Mouse (Mus musculus) CH12.LX (cell line): ENCODE data around the gene Rap1gds1. TPM values are rescaled to one million over a fixed set of nuclear protein-coding genes. Genes with fewer than 3 reads are reported as not detected.

Experiments used
- DNase-seq: peaks from one replicate; pipeline ENCODE4 v3.0.0-alpha.2; 2013; ENCODE audit errors: extremely low read depth
- H3K27ac ChIP-seq: 2 replicates; pipeline ENCODE4 v1.5.1; 2012; ENCODE audit warnings: low read depth, mild to moderate bottlenecking, control low read depth, moderate library complexity; ENCODE audit not compliant: insufficient read depth
- H3K27me3 ChIP-seq: replicated peaks from 2 replicates; pipeline ENCODE3; 2012; ENCODE audit warnings: inconsistent platforms
- H3K36me3 ChIP-seq, 2 experiments: replicated peaks in 1 of 2; 2 replicates each; pipeline versions ENCODE3 to v1.6.1; 2012; ENCODE audit warnings: inconsistent platforms in 1 of 2, low read length in 1 of 2, mild to moderate bottlenecking in 1 of 2, mixed read lengths in 1 of 2, moderate library complexity in 1 of 2; ENCODE audit not compliant: control insufficient read depth in 1 of 2, insufficient read depth in 1 of 2
- H3K4me1 ChIP-seq, 2 experiments: 2 replicates each; pipeline ENCODE4 v1.6.1; 2012; ENCODE audit warnings: inconsistent platforms in 1 of 2, moderate library complexity in 1 of 2; ENCODE audit not compliant: insufficient read depth in 2 of 2, control insufficient read depth in 1 of 2
- H3K4me2 ChIP-seq: 2 replicates; pipeline ENCODE4 v1.6.1; 2012; ENCODE audit warnings: low read depth, mild to moderate bottlenecking, control low read depth; ENCODE audit not compliant: poor library complexity, insufficient read depth, severe bottlenecking
- H3K4me3 ChIP-seq, 3 experiments: fragments of 150-350 bp in 1 of 3; sonication (generic) in 1 of 3; replicated peaks in 1 of 3; 2 replicates each; pipeline versions ENCODE3 to v1.5.1; 2011 to 2012; ENCODE audit warnings: low read depth in 2 of 3, low read length in 2 of 3, mild to moderate bottlenecking in 2 of 3, moderate library complexity in 2 of 3, control low read depth in 1 of 3, improper control_type of control experiment in 1 of 3, inconsistent platforms in 1 of 3, mixed read lengths in 1 of 3; ENCODE audit not compliant: poor library complexity in 1 of 3
- H3K79me2 ChIP-seq: replicated peaks from 2 replicates; pipeline ENCODE4 v1.6.1; 2012; ENCODE audit warnings: mild to moderate bottlenecking, moderate library complexity; ENCODE audit not compliant: control insufficient read depth, poor library complexity, insufficient read depth, severe bottlenecking; ENCODE audit errors: extremely low read depth
- H3K9ac ChIP-seq: 2 replicates; pipeline ENCODE4 v1.6.1; 2012; ENCODE audit warnings: low read depth, mild to moderate bottlenecking, control low read depth, moderate library complexity; ENCODE audit not compliant: insufficient read depth
- H3K9me3 ChIP-seq: replicated peaks from 2 replicates; pipeline ENCODE3; 2012; ENCODE audit warnings: low read length, inconsistent platforms, mixed read lengths
- CHD2 ChIP-seq: IDR thresholded peaks from 2 replicates; pipeline ENCODE4 v1.6.1; 2011; ENCODE audit warnings: low read length, improper control_type of control experiment
- ELF1 ChIP-seq: IDR thresholded peaks from 2 replicates; pipeline ENCODE4 v1.6.1; 2014; ENCODE audit warnings: low read depth, mild to moderate bottlenecking, inconsistent platforms, low read length, improper control_type of control experiment
- ETS1 ChIP-seq: conservative IDR thresholded peaks from 2 replicates; pipeline ENCODE4 v1.6.1; 2012; ENCODE audit warnings: low read depth, mild to moderate bottlenecking, inconsistent platforms, low read length, improper control_type of control experiment, moderate library complexity
- GABPA ChIP-seq: IDR thresholded peaks from 2 replicates; pipeline ENCODE4 v1.6.1; 2012; ENCODE audit warnings: low read depth, low read length, improper control_type of control experiment, inconsistent platforms; ENCODE audit not compliant: insufficient replicate concordance
- HCFC1 ChIP-seq: IDR thresholded peaks from 2 replicates; pipeline ENCODE4 v1.6.1; 2012; ENCODE audit warnings: low read depth, mild to moderate bottlenecking, inconsistent platforms, low read length, improper control_type of control experiment
- IRF4 ChIP-seq: IDR thresholded peaks from 2 replicates; pipeline ENCODE4 v1.6.1; 2014; ENCODE audit warnings: low read depth, mild to moderate bottlenecking, inconsistent platforms, low read length, improper control_type of control experiment
- JUN ChIP-seq: IDR thresholded peaks from 2 replicates; pipeline ENCODE4 v1.6.1; 2011; ENCODE audit warnings: low read depth, mild to moderate bottlenecking, low read length, improper control_type of control experiment, moderate library complexity; ENCODE audit not compliant: insufficient read depth
- JUND ChIP-seq: conservative IDR thresholded peaks from 2 replicates; pipeline ENCODE4 v1.6.1; 2011; ENCODE audit warnings: low read depth, low read length, improper control_type of control experiment
- KAT2A ChIP-seq: IDR thresholded peaks from 2 replicates; pipeline ENCODE4 v1.6.1; 2012; ENCODE audit warnings: low read length, improper control_type of control experiment, inconsistent platforms; ENCODE audit not compliant: insufficient replicate concordance
- MAX ChIP-seq: IDR thresholded peaks from 2 replicates; pipeline ENCODE4 v1.6.1; 2011; ENCODE audit warnings: low read length, improper control_type of control experiment
- MAZ ChIP-seq: IDR thresholded peaks from 2 replicates; pipeline ENCODE4 v1.6.1; 2012; ENCODE audit warnings: low read depth, mild to moderate bottlenecking, inconsistent platforms, low read length, improper control_type of control experiment, moderate library complexity
- MYC ChIP-seq: IDR thresholded peaks from 2 replicates; pipeline ENCODE4 v1.6.1; 2011; ENCODE audit warnings: low read depth, mild to moderate bottlenecking, improper control_type of control experiment, low read length
- NELFE ChIP-seq: IDR thresholded peaks from 2 replicates; pipeline ENCODE4 v1.6.1; 2011; ENCODE audit warnings: low read depth, low read length, improper control_type of control experiment
- NRF1 ChIP-seq: IDR thresholded peaks from 2 replicates; pipeline ENCODE4 v1.6.1; 2014; ENCODE audit warnings: low read depth, mild to moderate bottlenecking, inconsistent platforms, low read length, improper control_type of control experiment, moderate library complexity
- PAX5 ChIP-seq: IDR thresholded peaks from 2 replicates; pipeline ENCODE4 v1.6.1; 2012; ENCODE audit warnings: low read length, inconsistent platforms, mixed read lengths
- POLR2A ChIP-seq: IDR thresholded peaks from 2 replicates; pipeline ENCODE4 v1.6.1; 2011; ENCODE audit warnings: low read depth, mild to moderate bottlenecking, improper control_type of control experiment, low read length
- POLR2AphosphoS2 ChIP-seq: IDR thresholded peaks from 2 replicates; pipeline ENCODE4 v1.6.1; 2011; ENCODE audit warnings: low read depth, low read length, improper control_type of control experiment
- RAD21 ChIP-seq: IDR thresholded peaks from 2 replicates; pipeline ENCODE4 v1.6.1; 2011; ENCODE audit warnings: low read depth, mild to moderate bottlenecking, low read length, improper control_type of control experiment, moderate library complexity
- RCOR1 ChIP-seq: conservative IDR thresholded peaks from 2 replicates; pipeline ENCODE4 v1.6.1; 2012; ENCODE audit warnings: low read depth, mild to moderate bottlenecking, inconsistent platforms, low read length, improper control_type of control experiment
- SIN3A ChIP-seq: IDR thresholded peaks from 2 replicates; pipeline ENCODE4 v1.6.1; 2012; ENCODE audit warnings: low read length, improper control_type of control experiment, inconsistent platforms
- TCF12 ChIP-seq: IDR thresholded peaks from 2 replicates; pipeline ENCODE4 v1.6.1; 2014; ENCODE audit warnings: low read depth, mild to moderate bottlenecking, inconsistent platforms, low read length, improper control_type of control experiment
- UBTF ChIP-seq: IDR thresholded peaks from 2 replicates; pipeline ENCODE4 v1.6.1; 2012; ENCODE audit warnings: low read depth, mild to moderate bottlenecking, inconsistent platforms, low read length, improper control_type of control experiment, moderate library complexity
- USF1 ChIP-seq: IDR thresholded peaks from 2 replicates; pipeline ENCODE4 v1.6.1; 2014; ENCODE audit warnings: low read depth, mild to moderate bottlenecking, inconsistent platforms, low read length, improper control_type of control experiment
- USF2 ChIP-seq: conservative IDR thresholded peaks from 2 replicates; pipeline ENCODE4 v1.6.1; 2011; ENCODE audit warnings: low read depth, low read length, improper control_type of control experiment
- dilution Hi-C: fragments of 300-500 bp; cut with MboI; formaldehyde crosslinking; loops from 2 replicates; pipeline ENCODE4 v1.14.3; 2020; ENCODE audit warnings: low sequenced_read_pairs; ENCODE audit not compliant: extremely low pct_unique_long_range_greater_than_20kb, extremely low pct_ligation_motif_present
- in situ Hi-C: fragments of 300-500 bp; cut with MboI; formaldehyde crosslinking; loops from 3 replicates; pipeline ENCODE4 v1.14.3; 2019; ENCODE audit warnings: low sequenced_read_pairs, low pct_ligation_motif_present, low pct_unique_long_range_greater_than_20kb, mixed read lengths
- polyA plus RNA-seq: library from polyadenylated mRNA; unstranded; fragments of >175 nt; gene quantifications from 2 replicates; pipeline ENCODE4 v1.2.1, GENCODE M21; 2012; ENCODE audit warnings: low read depth; ENCODE audit not compliant: insufficient read length
- total RNA-seq, 2 experiments: library from RNA; depleted of rRNA; stranded (reverse); fragments of 300-350 nt in 1 of 2; fragments of >200 nt in 1 of 2; gene quantifications; 2 replicates each; pipeline ENCODE4 v1.2.3; 2012 to 2014

Gene Rap1gds1
- total and polyA plus RNA-seq, 3 experiments, result 24.4 to 36.7 (median 26.3) TPM

DNA sequence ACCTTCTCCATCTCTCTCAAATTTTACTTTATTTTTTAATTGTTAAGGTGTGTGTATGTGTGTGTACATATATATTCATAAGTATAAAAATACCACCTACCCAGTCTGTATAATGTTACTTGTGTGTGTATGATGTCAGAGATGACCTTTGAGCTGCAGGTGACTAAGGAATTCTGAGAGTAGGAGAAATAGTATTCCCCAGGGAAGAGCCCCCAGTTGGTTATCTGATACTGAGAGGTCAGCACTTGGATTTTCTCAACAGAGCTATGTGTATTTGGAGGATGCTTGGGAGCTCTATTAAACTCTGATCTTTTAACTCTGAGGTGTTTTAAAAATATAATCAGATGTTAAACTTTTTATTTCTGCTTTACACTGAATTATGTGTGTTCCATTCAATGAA is 43.4 kb upstream of the Rap1gds1 start:
- Histone ChIP-seq H3K27ac (no peak overlapping the region), H3K79me2 (no peaks in the 10 kb centered on the region), H3K4me3 (no peak overlapping the region), H3K4me1 (0 out of 4 replicates have a peak, but pooled peaks cover 0 to under 1% of the 10 kb centered on the region in 2 experiments), H3K9me3 (no peaks in the 10 kb centered on the region), H3K27me3 (no peaks in the 10 kb centered on the region), H3K4me2 (no peak overlapping the region), H3K36me3 (no peaks in the 10 kb centered on the region), H3K9ac (no peak overlapping the region)
- DNase-seq, result no peak
- in situ Hi-C loops, result no loop called here
- TF ChIP-seq JUND (no peak), PAX5 (no peak), IRF4 (no peak), NRF1 (no peak), KAT2A (no peak), HCFC1 (no peak), TCF12 (no peak), RCOR1 (no peak), SIN3A (no peak), ETS1 (no peak), USF2 (no peak)
- dilution Hi-C loops, result no loop called here

DNA sequence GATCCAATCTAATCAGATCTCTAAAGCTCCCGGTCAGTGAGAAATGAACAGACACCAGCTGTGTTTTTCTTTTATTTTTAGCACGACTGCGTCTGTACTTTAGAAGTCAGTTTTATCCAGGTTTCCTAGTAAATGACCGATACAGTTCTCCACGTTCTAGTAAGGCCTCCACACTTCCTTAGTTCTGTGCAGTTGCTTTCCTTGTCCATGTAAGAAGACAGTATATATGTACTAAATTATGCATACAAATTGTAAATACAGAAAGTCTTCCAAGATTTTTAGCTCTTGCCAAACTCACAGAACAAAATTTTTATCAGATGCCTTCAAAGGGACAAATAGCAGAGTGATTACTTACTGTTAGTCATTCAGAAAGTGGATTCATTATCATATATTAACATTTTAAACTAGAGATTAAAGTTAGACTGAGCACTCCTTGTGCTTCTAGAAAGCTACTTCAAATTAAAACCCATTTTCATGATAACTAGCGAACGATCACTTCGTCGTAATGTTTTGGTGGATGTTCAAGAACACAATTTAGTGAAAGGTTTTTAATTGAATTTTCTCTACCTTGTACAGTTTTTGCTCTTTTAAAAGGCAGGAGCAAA is 41.8 kb upstream of the Rap1gds1 start:
- Histone ChIP-seq H3K27me3 (no peaks in the 10 kb centered on the region), H3K4me3 (no peak overlapping the region), H3K9me3 (no peaks in the 10 kb centered on the region), H3K4me1 (peaks cover 7 to 16% of the 10 kb centered on the region in 2 experiments; a peak in 3 of 4 replicates), H3K79me2 (no peaks in the 10 kb centered on the region), H3K36me3 (no peaks in the 10 kb centered on the region), H3K27ac (no peak overlapping the region), H3K9ac (no peak overlapping the region), H3K4me2 (no peak overlapping the region)
- TF ChIP-seq NELFE (no peak), GABPA (no peak), POLR2A (no peak), IRF4 (no peak), HCFC1 (no peak), USF1 (no peak), CHD2 (no peak), RAD21 (no peak), MYC (no peak), PAX5 (no peak), ELF1 (no peak), MAZ (no peak), RCOR1 (no peak), ETS1 (no peak), JUN (no peak), UBTF (no peak), MAX (no peak), POLR2AphosphoS2 (no peak)
- DNase-seq, result no peak
- in situ Hi-C loops, result no loop called here
- dilution Hi-C loops, result no loop called here
